Mouse (Mus musculus): ENCODE measurements around the gene Cdk5r2.

The Cdk5r2 gene

GRCm38 (mm10) chr1:74854306-74855056 lies at the start of gene Cdk5r2:
TSS of gene Cdk5r2 (plus strand) at chr1:74854934.
- in situ Hi-C loops (cut with MboI, MseI) = loop anchor here (5.0 kb wide), 1 partner anchor 38 kb away; the partner anchor contains the start of gene Cryba2

DNA sequence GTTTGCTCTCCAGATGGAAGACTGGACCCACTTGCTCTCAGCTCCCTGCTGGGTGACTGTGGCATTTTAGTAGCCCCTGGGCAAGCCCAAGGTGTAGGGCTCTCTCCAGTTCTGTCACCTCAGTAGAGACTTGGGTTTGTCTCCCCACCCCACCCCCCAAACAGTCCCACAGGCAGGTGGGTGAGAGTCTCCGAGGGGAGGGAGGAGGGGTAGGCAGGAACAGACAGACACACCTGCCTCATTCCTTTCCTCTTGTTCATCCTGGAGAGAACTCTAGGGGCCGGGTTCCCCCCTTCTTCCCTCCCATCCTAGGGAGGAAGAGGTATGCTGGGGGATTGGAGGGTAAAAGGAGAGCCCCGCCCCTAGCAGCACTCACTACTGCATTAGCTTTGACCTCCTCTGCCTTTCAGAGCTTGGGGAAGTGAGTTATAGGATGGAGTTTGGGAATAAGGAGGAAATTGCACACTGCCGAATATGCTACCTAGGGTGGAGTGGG lies 49.3 kb upstream of the Cdk5r2 start:
- in situ Hi-C loops (cut with MboI, MseI) = loop anchor here (10.0 to 25.0 kb wide), 2 partner anchors 611 to 868 kb away; partner anchors contain the start of gene Cxcr1

DNA sequence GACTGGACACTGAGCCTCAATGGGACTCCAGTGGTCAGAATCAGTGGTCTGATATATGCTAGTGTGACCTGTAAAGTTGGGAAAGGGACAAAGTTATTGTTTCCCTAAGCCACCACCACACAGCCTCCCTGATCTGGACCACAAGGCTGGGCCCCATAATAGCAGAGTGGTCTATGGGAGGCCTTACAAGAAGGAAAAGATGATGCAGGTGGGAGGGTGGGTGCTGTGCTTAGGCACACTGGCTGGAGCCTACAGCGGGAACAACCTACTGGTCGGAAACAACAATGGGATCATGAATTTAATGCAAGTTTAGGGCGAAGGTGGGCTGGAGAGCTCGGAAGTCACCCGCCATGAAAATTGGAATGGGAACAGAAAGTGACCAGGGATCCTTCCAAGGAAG lies 48.9 kb upstream of the Cdk5r2 start:
- in situ Hi-C loops (cut with MboI, MseI) = loop anchor here (10.0 to 25.0 kb wide), 2 partner anchors 611 to 869 kb away; partner anchors contain the start of gene Cxcr1

GRCm38 (mm10) chr1:74806360-74807311 lies 48.1 kb upstream of the Cdk5r2 start:
- in situ Hi-C loops (cut with MboI, MseI) = loop anchor here (10.0 to 25.0 kb wide), 2 partner anchors 612 to 869 kb away; partner anchors contain the start of gene Cxcr1

DNA sequence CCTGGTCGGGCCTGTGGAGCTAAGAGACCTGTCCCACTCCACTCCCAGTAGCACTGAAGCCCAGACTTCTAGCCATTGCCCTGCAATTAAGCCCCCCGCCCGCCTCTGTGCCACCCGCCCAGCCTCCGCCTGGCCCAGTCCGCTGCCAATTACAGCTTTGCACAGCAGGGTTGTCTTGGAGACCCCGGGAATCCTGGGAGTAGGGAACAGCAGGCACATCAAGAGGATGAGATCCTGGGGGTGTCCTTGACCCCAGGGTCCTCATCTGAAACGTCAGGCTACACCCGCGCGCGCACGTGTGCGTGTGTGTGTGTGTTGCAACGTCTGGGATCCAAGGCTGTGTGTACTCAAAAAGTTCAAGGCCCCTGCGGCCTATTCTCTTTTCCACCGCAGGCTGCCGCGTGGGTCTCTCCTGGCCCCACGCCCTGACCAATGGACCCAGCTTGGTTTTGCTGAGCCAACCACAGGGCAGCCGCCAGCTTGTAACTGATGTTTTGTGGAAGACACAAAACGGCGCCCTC lies 47.1 kb upstream of the Cdk5r2 start:
- in situ Hi-C loops (cut with MboI, MseI) = loop anchor here (10.0 to 25.0 kb wide), 2 partner anchors 613 to 870 kb away; partner anchors contain the start of gene Cxcr1

GRCm38 (mm10) chr1:74808078-74808477 lies 46.7 kb upstream of the Cdk5r2 start:
- in situ Hi-C loops (cut with MboI, MseI) = loop anchor here (10.0 to 25.0 kb wide), 2 partner anchors 613 to 871 kb away; partner anchors contain the start of gene Cxcr1

DNA sequence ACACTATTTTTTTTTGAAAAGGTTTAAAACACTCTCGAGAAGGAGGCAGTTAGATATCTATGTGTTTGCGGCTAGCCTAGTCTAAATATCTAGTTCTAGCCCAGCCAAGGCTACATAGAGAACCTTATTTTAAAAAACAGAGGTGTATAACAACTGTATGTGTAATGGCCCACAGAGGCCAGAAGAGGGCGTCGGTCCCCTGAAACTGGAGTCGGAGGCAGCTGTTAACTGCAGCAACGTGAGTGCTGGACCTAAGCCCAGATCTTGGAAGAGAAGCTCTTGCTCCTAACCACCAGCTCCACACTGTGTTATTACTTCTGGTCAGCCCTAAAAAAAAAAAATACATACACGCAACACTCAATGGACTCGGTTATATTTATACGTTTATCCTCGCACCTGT lies 45.7 kb upstream of the Cdk5r2 start:
- in situ Hi-C loops (cut with MboI, MseI) = loop anchor here (10.0 to 25.0 kb wide), 2 partner anchors 614 to 872 kb away; partner anchors contain the start of gene Cxcr1

GRCm38 (mm10) chr1:74814931-74815647 lies 39.6 kb upstream of the Cdk5r2 start:
- in situ Hi-C loops (cut with MboI, MseI) = loop anchor here (10.0 to 25.0 kb wide), 2 partner anchors 150 to 878 kb away; partner anchors contain the start of gene Ttll4

DNA sequence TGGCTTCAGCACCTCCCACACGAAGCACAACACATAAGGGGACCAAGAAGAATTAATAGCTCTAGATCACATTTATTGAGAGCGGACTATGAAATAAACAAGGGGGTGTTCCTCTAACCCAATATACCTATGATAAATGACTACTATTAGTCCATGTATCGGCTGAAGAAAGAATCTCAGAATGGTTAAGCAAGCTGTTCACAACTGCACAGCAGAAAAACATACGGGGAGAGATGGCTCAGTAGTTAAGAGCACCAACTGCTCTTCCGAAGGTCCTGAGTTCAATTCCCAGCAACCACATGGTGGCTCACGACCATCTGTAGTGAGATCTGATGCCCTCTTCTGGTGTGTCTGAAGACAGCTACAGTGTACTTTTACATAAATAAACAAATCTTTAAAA lies 38.8 kb upstream of the Cdk5r2 start:
- in situ Hi-C loops (cut with MboI, MseI) = loop anchor here (10.0 to 25.0 kb wide), 2 partner anchors 151 to 879 kb away; partner anchors contain the start of gene Ttll4

- in situ Hi-C loops (cut with MboI, MseI) = loop anchor here (10.0 to 25.0 kb wide), 2 partner anchors 152 to 879 kb away; partner anchors contain the start of gene Ttll4
Measured at GRCm38 (mm10) chr1:74816612-74817199, 38.0 kb upstream of the Cdk5r2 start.

DNA sequence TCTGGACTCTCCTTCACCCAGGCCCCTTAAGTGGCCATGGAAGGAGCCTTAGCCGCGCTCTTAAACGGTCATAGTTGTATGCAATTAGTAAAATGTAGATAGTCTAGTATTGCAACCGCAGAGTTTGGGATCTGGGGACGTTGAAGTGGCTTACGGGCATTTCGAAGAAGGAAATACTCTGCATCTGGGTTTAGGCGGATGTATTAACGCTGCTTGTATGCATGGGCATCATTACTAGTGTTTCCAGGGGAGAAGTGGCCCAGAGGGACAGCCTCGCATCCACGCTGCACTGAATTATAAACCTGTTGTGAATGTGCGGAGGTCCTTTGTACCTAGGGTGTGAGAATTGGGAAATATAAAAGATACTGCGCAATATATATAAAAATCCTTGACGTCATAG lies 37.5 kb upstream of the Cdk5r2 start:
- in situ Hi-C loops (cut with MboI, MseI) = loop anchor here (10.0 to 25.0 kb wide), 2 partner anchors 152 to 880 kb away; partner anchors contain the start of gene Ttll4

GRCm38 (mm10) chr1:74818509-74818908 lies 36.2 kb upstream of the Cdk5r2 start:
- in situ Hi-C loops (cut with MboI, MseI) = loop anchor here (10.0 to 25.0 kb wide), 2 partner anchors 154 to 881 kb away; partner anchors contain the start of gene Ttll4

DNA sequence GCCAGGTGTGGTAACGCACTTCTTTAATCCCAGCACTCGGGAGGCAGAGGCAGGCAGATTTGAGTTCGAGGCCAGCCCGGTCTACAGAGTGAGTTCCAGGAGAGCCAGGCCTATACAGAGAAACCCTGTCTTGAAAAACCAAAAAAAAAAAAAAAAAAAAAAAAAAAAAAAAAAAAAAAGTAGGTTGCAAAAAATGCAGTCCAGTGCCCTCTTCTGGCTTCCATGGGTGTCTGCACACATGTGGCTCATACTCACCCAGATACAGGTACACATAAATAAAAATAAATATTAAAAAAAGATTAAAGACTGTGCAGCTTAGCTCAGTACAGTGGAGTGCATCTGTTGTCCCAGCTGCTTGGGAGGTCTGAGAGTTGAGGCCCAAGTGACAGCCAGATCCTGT lies 31.1 kb upstream of the Cdk5r2 start:
- in situ Hi-C loops (cut with MboI, MseI) = loop anchor here (25.0 kb wide), 1 partner anchor 886 kb away; no protein-coding TSS in a partner anchor

DNA sequence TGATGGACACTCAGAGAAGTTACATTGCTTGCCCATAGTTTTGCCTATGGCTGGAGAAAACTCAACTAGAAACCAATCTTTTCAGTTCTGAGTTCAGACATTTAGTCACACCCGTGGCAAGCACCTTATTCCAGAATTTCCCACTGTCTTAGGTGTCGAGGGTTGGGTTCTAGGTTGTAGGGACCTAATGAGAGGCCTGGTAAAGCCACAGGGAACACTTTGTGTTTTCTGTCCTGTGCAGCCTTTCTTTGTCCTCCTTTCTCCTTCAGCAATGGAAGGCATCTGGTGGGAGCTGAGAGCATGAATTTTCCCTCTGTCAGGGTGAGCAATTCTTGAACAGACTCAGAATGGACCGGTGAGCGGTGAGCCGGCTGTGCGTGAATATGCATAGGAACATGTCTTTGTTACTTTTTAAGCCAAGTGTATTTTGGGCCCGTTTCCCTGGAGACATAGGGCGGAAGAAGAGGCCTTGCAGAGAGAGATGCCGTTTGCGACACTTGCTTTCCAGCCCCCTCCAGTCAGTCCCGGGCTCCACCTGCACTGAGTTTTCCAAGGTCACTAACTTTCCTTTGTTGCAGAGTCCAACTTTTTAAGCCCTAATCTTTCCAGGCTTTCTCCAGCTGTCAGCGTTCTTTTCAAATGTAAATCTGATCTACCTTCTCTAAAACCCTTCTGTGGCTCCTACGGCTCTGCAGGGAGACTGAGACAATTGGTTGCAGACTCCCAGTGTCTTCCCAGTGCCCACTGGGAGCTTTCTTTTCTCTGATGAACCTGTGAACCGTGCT lies 30.0 kb upstream of the Cdk5r2 start:
- in situ Hi-C loops (cut with MboI, MseI) = loop anchor here (25.0 kb wide), 1 partner anchor 887 kb away; no protein-coding TSS in a partner anchor

- in situ Hi-C loops (cut with MboI, MseI) = no loop called here
Measured at GRCm38 (mm10) chr1:74830061-74830460, 24.7 kb upstream of the Cdk5r2 start.

- in situ Hi-C loops (cut with MboI, MseI) = no loop called here
Measured at GRCm38 (mm10) chr1:74833255-74833654, 21.5 kb upstream of the Cdk5r2 start.

GRCm38 (mm10) chr1:74843090-74843489 lies 11.6 kb upstream of the Cdk5r2 start:
- in situ Hi-C loops (cut with MboI, MseI) = no loop called here

GRCm38 (mm10) chr1:74846341-74846740 lies 8.4 kb upstream of the Cdk5r2 start:
- in situ Hi-C loops (cut with MboI, MseI) = no loop called here

DNA sequence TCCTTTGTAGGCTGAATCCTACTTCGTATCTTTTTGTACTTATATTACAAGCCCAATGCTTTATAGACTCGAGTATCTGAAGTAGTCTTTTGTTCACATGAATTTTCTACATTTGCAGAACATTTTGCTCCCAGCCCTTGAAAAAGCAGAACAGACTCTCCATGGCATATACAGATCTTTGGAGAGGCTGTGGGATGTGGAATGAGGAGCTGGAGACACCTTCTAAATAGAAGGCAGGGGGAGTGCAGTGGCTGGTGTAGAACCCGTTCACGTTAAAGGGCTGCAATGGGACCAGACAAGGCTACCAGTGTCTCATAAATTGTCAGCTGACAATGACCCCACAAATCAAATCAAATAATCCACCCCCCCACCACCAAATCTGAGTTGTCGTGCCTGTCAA lies 5.8 kb upstream of the Cdk5r2 start:
- in situ Hi-C loops (cut with MboI, MseI) = no loop called here

All from regulatory T cell (primary cell).